25 mouse cellular contexts compared by ENCODE assay signal in the genomic region with DNA sequence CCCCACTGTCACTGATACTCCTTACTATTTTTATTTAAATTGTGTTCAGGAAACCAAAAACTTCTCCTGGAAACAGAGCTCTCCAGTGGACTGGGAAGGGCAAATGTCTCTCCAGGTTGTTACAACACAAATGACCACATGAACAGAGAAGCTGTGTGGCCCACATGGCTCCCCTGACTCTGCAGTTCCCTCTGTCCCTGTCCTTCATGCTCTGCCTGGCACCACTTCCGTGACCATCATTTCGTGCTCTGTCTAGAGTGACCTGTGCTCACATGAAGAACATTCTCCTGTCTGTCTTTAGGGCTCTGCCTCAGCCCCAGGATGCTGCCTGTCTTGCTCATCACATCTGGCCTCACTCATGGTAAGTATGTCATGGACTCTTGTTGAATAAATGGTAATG.
"Had no signal": no experiment of that assay in that cellular context is flagged by ENCODE, and none has a peak within 500 bp of the region (broad histone marks: within the 10 kb centered on the region; RNA-seq: fewer than 3 reads in every experiment).

No protein-coding gene starts in this region.

- ATAC-seq: hindbrain, postnatal 0 days; intestine, embryonic 16.5 days; liver, embryonic 12.5 days had no signal

- H3K27ac ChIP-seq: gastrocnemius, adult 2 months; heart, adult 2 months; hindbrain, embryonic 13.5 days; hindbrain, embryonic 15.5 days; hindbrain, postnatal 0 days; kidney, embryonic 15.5 days; kidney, postnatal 0 days; limb, embryonic 13.5 days; limb, embryonic 15.5 days; liver, embryonic 12.5 days; liver, embryonic 14.5 days had no signal

- H3K4me1 ChIP-seq: heart, embryonic 12.5 days; hindbrain, embryonic 13.5 days; hindbrain, embryonic 15.5 days; kidney, embryonic 15.5 days; limb, embryonic 13.5 days; limb, embryonic 15.5 days; liver, embryonic 12.5 days had no signal

- H3K36me3 ChIP-seq: heart, embryonic 12.5 days; hindbrain, embryonic 13.5 days; hindbrain, embryonic 15.5 days; kidney, embryonic 15.5 days; limb, embryonic 13.5 days; limb, embryonic 15.5 days; liver, embryonic 12.5 days had no signal

- H3K4me3 ChIP-seq: gastrocnemius, adult 2 months; heart, adult 2 months; heart, embryonic 12.5 days; hindbrain, embryonic 13.5 days; hindbrain, embryonic 15.5 days; kidney, embryonic 15.5 days; limb, embryonic 13.5 days; limb, embryonic 15.5 days; liver, embryonic 12.5 days had no signal

- H3K27me3 ChIP-seq: hindbrain, embryonic 13.5 days; hindbrain, embryonic 15.5 days; kidney, embryonic 15.5 days; limb, embryonic 13.5 days; liver, embryonic 12.5 days had no signal

- H3K4me2 ChIP-seq: heart, embryonic 12.5 days; hindbrain, embryonic 13.5 days; hindbrain, embryonic 15.5 days; kidney, embryonic 15.5 days; limb, embryonic 13.5 days; limb, embryonic 15.5 days; liver, embryonic 12.5 days had no signal

- H3K9me3 ChIP-seq: heart, embryonic 12.5 days; hindbrain, embryonic 13.5 days; hindbrain, embryonic 15.5 days; kidney, embryonic 15.5 days; limb, embryonic 13.5 days; limb, embryonic 15.5 days; liver, embryonic 12.5 days had no signal

- H3K9ac ChIP-seq: heart, embryonic 12.5 days; hindbrain, embryonic 13.5 days; hindbrain, embryonic 15.5 days; kidney, embryonic 15.5 days; limb, embryonic 13.5 days; limb, embryonic 15.5 days; liver, embryonic 12.5 days; liver, embryonic 14.5 days had no signal

- DNase-seq: gastrocnemius, adult 2 months; gastrocnemius, postnatal 10 days; gastrocnemius, postnatal 25 days; heart, adult 2 months; heart, postnatal 14 days; heart, postnatal 36 days; kidney, adult 11 months; kidney, adult 2 months; kidney, adult 9 months; kidney, postnatal 14 days; kidney, postnatal 36 days; layer of hippocampus, adult 9-11 months; layer of hippocampus, postnatal 36 days; left cerebral cortex, postnatal 4 days had no signal
